8 mouse cellular contexts compared by ENCODE assay signal in genomic region chr13:5863408-5863891, GRCm38 (mm10). TPM values are rescaled to one million over a fixed set of nuclear protein-coding genes. Genes with fewer than 3 reads are reported as not detected.
DNase-seq lines count a peak whose midpoint lies in the region; ATAC-seq lines count a peak whose summit lies in the region.

No protein-coding gene starts in this region.

- peak; percentile 18 for DNase-seq in ovary, postnatal 14 days (ENCODE audit: low spot score)
- DNase-seq in ovary, postnatal 10 days (ENCODE audit: low spot score), result no peak
- DNase-seq in brain, adult 2 months (ENCODE audit: low read depth, low spot score), result peak; percentile 61
- DNase-seq in kidney, postnatal 10 days, result peak; percentile 26
- DNase-seq in midbrain, embryonic 10.5 days (ENCODE audit: low spot score), result no peak
- no peak for DNase-seq in right cerebral cortex, postnatal 25 days

- H3K27ac ChIP-seq in heart, embryonic 14.5 days (replicated peaks in 1 of 2; ENCODE audit: control insufficient read depth in 1 of 2, insufficient read depth in 1 of 2, low read depth in 2 of 2, low read length in 2 of 2), result peak overlapping the region; percentile 99 to 100
- H3K27ac ChIP-seq in midbrain, embryonic 10.5 days (replicated peaks), result peak overlapping the region; percentile 99

- peak overlapping the region; percentile 82 for H3K4me2 ChIP-seq in heart, embryonic 14.5 days (ENCODE audit: low read length)

- no peaks in the 10 kb centered on the region for H3K27me3 ChIP-seq in heart, embryonic 14.5 days (ENCODE audit: control insufficient read depth, insufficient read depth, low read length)
- no peaks in the 10 kb centered on the region for H3K27me3 ChIP-seq in midbrain, embryonic 10.5 days (ENCODE audit: low read depth, poor library complexity, severe bottlenecking)

- H3K9me3 ChIP-seq in heart, embryonic 14.5 days (ENCODE audit: control insufficient read depth, low read length), result no peaks in the 10 kb centered on the region
- no peaks in the 10 kb centered on the region for H3K9me3 ChIP-seq in midbrain, embryonic 10.5 days (replicated peaks)

- peaks cover 39% of the 10 kb centered on the region for H3K36me3 ChIP-seq in heart, embryonic 14.5 days (ENCODE audit: control insufficient read depth, insufficient read depth, low read length)
- H3K36me3 ChIP-seq in midbrain, embryonic 10.5 days, result peaks cover 39% of the 10 kb centered on the region

- H3K9ac ChIP-seq in heart, embryonic 14.5 days (ENCODE audit: low read length), result peak overlapping the region; percentile 96

- WGBS in heart, embryonic 14.5 days, result 0% methylated on average over 5 of the region's 5 CpGs
- WGBS in midbrain, embryonic 10.5 days, result 16% methylated on average over 5 of the region's 5 CpGs

- H3K4me3 ChIP-seq in heart, embryonic 14.5 days (ENCODE audit: control insufficient read depth in 1 of 2, insufficient read depth in 1 of 2, low read depth in 1 of 2, low read length in 2 of 2), result peak overlapping the region; percentile 73 to 75
- peak overlapping the region; percentile 75 for H3K4me3 ChIP-seq in midbrain, embryonic 10.5 days

- H3K4me1 ChIP-seq in heart, embryonic 14.5 days (ENCODE audit: control insufficient read depth in 2 of 2, insufficient read depth in 2 of 2, low read length in 2 of 2), result peaks cover 12 to 26% of the 10 kb centered on the region in 2 experiments
- peaks cover 18% of the 10 kb centered on the region for H3K4me1 ChIP-seq in midbrain, embryonic 10.5 days

- ATAC-seq in heart, embryonic 14.5 days (ENCODE audit: insufficient number of reproducible peaks, insufficient read depth, low FRiP score, low read depth), result 0 out of 2 replicates have a peak, but pooled peaks have one; percentile 3
- no peak for ATAC-seq in inflammation-experienced regulatory T-cells, adult 6 months

RNA-seq across cellular contexts. Expression of gene Klf6, which starts 2.2 kb away (rescaled TPM):
- polyA plus RNA-seq in heart, embryonic 14.5 days (2014; fragmentation: Nextera tagmentation; extraction: Ambion mirVana), result 65.4 and 70.9 TPM in 2 replicates
- polyA plus RNA-seq in midbrain, embryonic 10.5 days (2016; fragmentation: Nextera tagmentation; extraction: Ambion mirVana), result 53.5 and 63.0 TPM in 2 replicates
- 100 to 1,000 TPM; 120 to 191 (median 184) TPM for polyA plus RNA-seq in inflammation-experienced regulatory T-cells, adult 6 months (2017; shearing (Covaris generic))

Comparison
In these comparisons a context has a peak if more than half of its experiments do, and no peak if none do; other contexts are left out.
1. DNase-seq: peak in ovary, postnatal 14 days (single experiment), brain, adult 2 months (single experiment) and kidney, postnatal 10 days (single experiment); none in ovary, postnatal 10 days (single experiment), midbrain, embryonic 10.5 days (single experiment) and right cerebral cortex, postnatal 25 days (single experiment).